9 mouse cellular contexts compared by ENCODE assay signal in genomic region chr2:167485501-167486377, GRCm38 (mm10). TPM values are rescaled to one million over a fixed set of nuclear protein-coding genes. Genes with fewer than 3 reads are reported as not detected.
DNase-seq lines count a peak whose midpoint lies in the region; ATAC-seq and TF ChIP-seq lines count a peak whose summit lies in the region.
"Had no signal": no experiment of that assay in that cellular context is flagged by ENCODE, and none has a peak within 500 bp of the region (broad histone marks: within the 10 kb centered on the region; RNA-seq: fewer than 3 reads in every experiment).

No protein-coding gene starts in this region.

- no peaks in the 10 kb centered on the region for H3K9me3 ChIP-seq in midbrain, postnatal 0 days (ENCODE audit: low read length)
- H3K9me3 ChIP-seq: megakaryocyte, embryonic 14.5 days had no signal

- no peak for TF ChIP-seq CTCF in midbrain, postnatal 0 days (IDR thresholded peaks at IDR 0.05)

- H3K9ac ChIP-seq in midbrain, postnatal 0 days (replicated peaks; ENCODE audit: low read length, poor library complexity, severe bottlenecking) = no peak overlapping the region

- peak; percentile 66 for ATAC-seq in midbrain, postnatal 0 days (ENCODE audit: low FRiP score)

- H3K36me3 ChIP-seq in midbrain, postnatal 0 days (ENCODE audit: insufficient read depth, low read length) = peaks cover 24% of the 10 kb centered on the region

- peak; percentile 56 to 65 for DNase-seq in layer of hippocampus, adult 18-20 months (ENCODE audit: low spot score in 2 of 2)
- DNase-seq in layer of hippocampus, adult 8-10 months (ENCODE audit: low spot score in 2 of 2) = no peak
- peak; percentile 80 for DNase-seq in adipocyte (ENCODE audit: low spot score)
- peak; percentile 96 for DNase-seq in cerebellum, adult 9-11 months
- DNase-seq in heart, postnatal 4 days = peak; percentile 81
- peak; percentile 92 for DNase-seq in midbrain, postnatal 0 days (ENCODE audit: low spot score)
- DNase-seq in spleen, adult 12 weeks (ENCODE audit: low spot score) = no peak
- DNase-seq in urinary bladder, postnatal 10 days (ENCODE audit: low spot score) = no peak

- H3K27me3 ChIP-seq in midbrain, postnatal 0 days (ENCODE audit: insufficient read depth, low read length) = no peaks in the 10 kb centered on the region
- H3K27me3 ChIP-seq: megakaryocyte, embryonic 14.5 days had no signal

- H3K4me3 ChIP-seq in midbrain, postnatal 0 days (ENCODE audit: low read depth, low read length) = no peak overlapping the region
- H3K4me3 ChIP-seq: megakaryocyte, embryonic 14.5 days had no signal

- H3K27ac ChIP-seq in midbrain, postnatal 0 days (ENCODE audit: low read depth, low read length) = no peak overlapping the region

- WGBS in midbrain, postnatal 0 days = 73% methylated on average over 7 of the region's 7 CpGs

- H3K4me2 ChIP-seq in midbrain, postnatal 0 days (ENCODE audit: low read depth, low read length, poor library complexity, severe bottlenecking) = no peak overlapping the region

- no peaks in the 10 kb centered on the region for H3K4me1 ChIP-seq in midbrain, postnatal 0 days (ENCODE audit: insufficient read depth, low read length)

RNA-seq across cellular contexts. Expression of gene Rnf114, which starts 6.7 kb away (rescaled TPM):
- 10 to 100 TPM; 51.4 to 54.6 TPM for total RNA-seq in layer of hippocampus, adult 18-20 months (2021)
- 10 to 100 TPM; 52.1 to 56.4 (median 52.9) TPM for total RNA-seq in layer of hippocampus, adult 8-10 months (2022)
- total RNA-seq in heart, postnatal 4 days (2021) = 10 to 100 TPM; 39.3 to 39.4 TPM
- 78.2 and 83.4 TPM in 2 replicates for total RNA-seq in midbrain, postnatal 0 days (2014; rRNA removed)
- 84.2 and 84.9 TPM in 2 replicates for polyA plus RNA-seq in midbrain, postnatal 0 days (2015; fragmentation: Nextera tagmentation; extraction: Ambion mirVana)

RNA-seq across cellular contexts. Expression of gene Spata2, which starts 6.9 kb away (rescaled TPM):
- 10 to 100 TPM; 81.6 to 89.6 TPM for total RNA-seq in layer of hippocampus, adult 18-20 months (2021)
- 10 to 100 TPM; 70.1 to 86.1 (median 77.0) TPM for total RNA-seq in layer of hippocampus, adult 8-10 months (2022)
- total RNA-seq in heart, postnatal 4 days (2021) = 10 to 100 TPM; 25.1 to 27.5 TPM
- 39.2 and 41.5 TPM in 2 replicates for total RNA-seq in midbrain, postnatal 0 days (2014; rRNA removed)
- 27.6 and 29.9 TPM in 2 replicates for polyA plus RNA-seq in midbrain, postnatal 0 days (2015; fragmentation: Nextera tagmentation; extraction: Ambion mirVana)

RNA-seq across cellular contexts. Expression of gene Snai1, which starts 52.3 kb away (rescaled TPM):
- total RNA-seq in layer of hippocampus, adult 18-20 months (2021) = under 1 TPM; 0.32 to 0.53 TPM
- 1 to 10 TPM in 1 of 4 experiments, under 1 TPM in 3; 0.28 to 1.1 (median 0.53) TPM for total RNA-seq in layer of hippocampus, adult 8-10 months (2022)
- 1 to 10 TPM; 4.3 to 5.0 TPM for total RNA-seq in heart, postnatal 4 days (2021)
- total RNA-seq in midbrain, postnatal 0 days (2014; rRNA removed) = 0.28 and 0.71 TPM in 2 replicates
- 3.8 and 5.1 TPM in 2 replicates for polyA plus RNA-seq in midbrain, postnatal 0 days (2015; fragmentation: Nextera tagmentation; extraction: Ambion mirVana)

Comparison
In these comparisons a context has a peak if more than half of its experiments do, and no peak if none do; other contexts are left out.
1. DNase-seq: peak in layer of hippocampus, adult 18-20 months (2 of 2), adipocyte (single experiment), cerebellum, adult 9-11 months (single experiment), heart, postnatal 4 days (single experiment) and midbrain, postnatal 0 days (single experiment); none in layer of hippocampus, adult 8-10 months (0 of 2), spleen, adult 12 weeks (single experiment) and urinary bladder, postnatal 10 days (single experiment).